Mouse (Mus musculus): ENCODE measurements at regions not wholly inside any gene's neighbourhood (a gene's known extent, or its start where the extent isn't known, plus 50 kb on each side); places are given as distances from the start of the nearest gene placed in this dataset.

DNA sequence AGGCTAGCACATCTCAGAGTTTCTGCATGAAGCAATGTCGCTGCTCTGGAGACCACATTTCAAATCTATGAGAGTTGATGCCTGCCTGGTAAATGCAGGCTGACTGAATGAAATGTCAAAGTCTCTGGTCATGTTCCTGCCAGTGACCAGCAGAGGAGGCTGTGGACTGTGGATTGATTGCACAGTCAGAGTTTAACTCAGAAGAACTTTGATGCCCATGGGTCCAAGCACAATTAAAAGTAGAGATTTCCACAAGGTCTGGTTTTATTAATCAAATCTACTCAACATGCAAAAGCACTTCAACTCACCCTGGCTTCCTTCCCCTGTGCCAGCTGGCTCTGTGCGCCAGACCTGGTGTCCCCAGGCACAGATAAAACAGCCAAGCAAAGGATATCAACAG is 81.3 kb downstream of the Hsd17b3 start:
- no peak for DNase-seq (ENCODE audit: extremely low spot score, low read depth, low spot score)

- no peak for DNase-seq (ENCODE audit: extremely low spot score, low read depth, low spot score)
Measured at GRCm38 (mm10) chr13:64002945-64003459, 86.0 kb downstream of the Hsd17b3 start.

- DNase-seq (ENCODE audit: extremely low spot score, low read depth, low spot score) = no peak
Measured at GRCm38 (mm10) chr13:64000303-64000702, 88.7 kb downstream of the Hsd17b3 start.

GRCm38 (mm10) chr13:63998647-63999046 is 90.4 kb downstream of the Hsd17b3 start:
- no peak for DNase-seq (ENCODE audit: extremely low spot score, low read depth, low spot score)

DNA sequence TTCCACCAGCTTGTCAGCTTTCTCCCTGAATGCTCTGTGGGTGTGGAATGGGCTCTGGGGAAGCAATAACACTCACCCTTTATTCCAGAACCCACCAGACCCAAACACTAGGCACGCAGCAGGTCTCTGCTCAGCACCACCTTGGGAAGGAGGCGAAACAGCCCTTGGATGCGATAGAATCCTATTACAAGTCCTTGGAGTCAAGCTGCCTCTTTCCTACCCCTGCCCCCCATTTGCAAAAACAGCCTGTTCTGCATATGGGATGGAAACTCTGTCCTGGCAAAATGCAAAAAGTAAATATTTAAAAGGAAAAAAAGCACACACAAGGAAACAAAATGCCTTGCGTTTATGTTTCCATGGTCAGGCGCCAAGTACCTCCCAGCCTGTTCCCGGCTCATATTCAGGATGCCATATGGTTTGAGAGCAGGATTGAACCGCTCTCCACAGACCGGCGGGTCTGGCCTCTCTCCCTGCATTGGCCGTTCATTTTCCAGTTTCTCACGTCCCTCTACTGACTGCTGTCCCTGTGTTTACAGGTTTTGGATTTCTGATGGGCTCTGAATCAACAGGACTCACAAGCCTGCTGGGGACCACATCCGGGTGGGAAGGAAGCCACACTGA is 95.1 kb downstream of the Hsd17b3 start:
- DNase-seq (ENCODE audit: extremely low spot score, low read depth, low spot score) = no peak

DNA sequence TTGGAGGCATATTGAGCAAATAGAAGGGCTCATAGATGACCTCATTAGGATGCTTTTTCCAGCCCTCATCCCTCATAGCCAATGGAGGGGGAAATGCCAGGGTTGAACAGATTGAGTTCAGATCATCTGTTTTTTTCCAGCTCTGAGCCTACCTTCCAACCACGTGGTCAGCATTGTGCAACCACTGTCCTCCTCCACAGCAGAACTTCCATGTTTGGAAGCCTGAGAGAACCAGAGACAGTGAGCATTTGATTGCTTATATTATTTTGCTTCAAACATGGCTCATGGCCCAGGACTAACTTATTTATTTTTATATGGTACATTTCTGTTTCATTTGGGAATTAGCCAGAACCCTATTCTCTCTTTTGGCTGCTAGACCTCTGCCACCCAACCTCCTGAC is 96.0 kb downstream of the Hsd17b3 start:
- DNase-seq (ENCODE audit: extremely low spot score, low read depth, low spot score) = no peak

DNA sequence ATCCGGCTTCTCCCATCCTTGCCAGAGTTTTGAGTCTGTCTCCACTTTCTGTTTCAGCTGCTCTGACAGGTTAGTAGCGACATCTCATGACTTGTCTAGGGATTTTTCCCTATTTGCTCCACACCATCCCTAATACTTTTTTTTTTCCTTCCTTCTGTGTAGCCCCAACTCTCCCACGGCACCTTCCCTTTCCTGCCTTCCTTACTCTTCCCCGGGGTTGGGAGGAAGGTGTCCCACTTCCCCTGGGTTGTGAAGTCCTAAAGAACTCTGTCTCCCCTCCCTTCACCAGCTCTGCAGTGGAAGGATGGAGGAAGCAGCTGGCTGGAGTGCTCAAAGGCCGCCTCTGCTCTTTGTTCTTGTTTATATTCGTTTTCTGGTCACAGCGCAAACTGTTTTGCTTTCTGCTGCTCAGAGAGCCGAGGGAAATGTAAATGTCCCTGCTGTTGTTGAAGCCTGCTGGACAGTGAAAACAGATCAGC is 98.5 kb downstream of the Hsd17b3 start:
- DNase-seq (ENCODE audit: extremely low spot score, low read depth, low spot score) = no peak

DNA sequence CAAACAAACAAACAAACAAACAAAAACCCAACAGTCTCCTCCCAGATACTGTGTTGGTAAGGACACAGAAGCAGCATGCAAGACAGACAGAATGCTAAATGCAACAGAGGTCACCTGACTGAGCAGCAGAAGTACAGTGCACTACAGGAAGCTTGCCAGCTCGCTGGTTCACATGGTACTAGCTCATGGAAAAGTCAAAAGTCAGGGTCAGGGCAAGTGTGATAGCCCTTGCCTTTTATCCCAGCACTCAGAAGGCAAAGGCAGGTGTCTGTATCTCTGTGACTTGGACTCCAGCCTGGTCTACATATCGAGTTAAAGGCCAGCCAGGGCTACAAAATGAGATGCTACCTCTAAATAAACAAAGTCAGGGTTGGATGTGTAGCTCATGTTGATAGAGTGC is 99.3 kb downstream of the Hsd17b3 start:
- no peak for DNase-seq (ENCODE audit: extremely low spot score, low read depth, low spot score)

DNA sequence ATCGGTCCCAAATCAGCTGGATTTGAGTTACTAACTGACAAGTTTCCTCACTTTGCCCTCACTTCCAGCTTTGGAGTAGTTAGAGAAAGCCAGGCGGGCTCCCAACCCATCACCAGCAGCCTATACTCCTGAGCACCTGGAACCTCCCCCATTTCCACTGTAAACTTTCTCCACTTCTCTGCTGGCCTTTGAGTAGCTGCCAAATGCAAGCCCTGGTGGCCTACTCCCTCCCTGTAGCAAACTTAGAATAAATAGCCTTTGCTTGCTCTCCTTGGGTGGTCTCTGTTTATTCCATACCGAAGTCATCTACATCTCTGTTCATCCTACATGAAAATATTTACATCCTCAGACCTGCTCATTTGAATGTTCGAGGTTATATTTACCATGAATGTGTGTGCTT is 100.8 kb downstream of the Hsd17b3 start:
- no peak for DNase-seq (ENCODE audit: extremely low spot score, low read depth, low spot score)

- no peak for DNase-seq (ENCODE audit: extremely low spot score, low read depth, low spot score)
Measured at GRCm38 (mm10) chr13:63986681-63987080, 102.3 kb downstream of the Hsd17b3 start.

DNA sequence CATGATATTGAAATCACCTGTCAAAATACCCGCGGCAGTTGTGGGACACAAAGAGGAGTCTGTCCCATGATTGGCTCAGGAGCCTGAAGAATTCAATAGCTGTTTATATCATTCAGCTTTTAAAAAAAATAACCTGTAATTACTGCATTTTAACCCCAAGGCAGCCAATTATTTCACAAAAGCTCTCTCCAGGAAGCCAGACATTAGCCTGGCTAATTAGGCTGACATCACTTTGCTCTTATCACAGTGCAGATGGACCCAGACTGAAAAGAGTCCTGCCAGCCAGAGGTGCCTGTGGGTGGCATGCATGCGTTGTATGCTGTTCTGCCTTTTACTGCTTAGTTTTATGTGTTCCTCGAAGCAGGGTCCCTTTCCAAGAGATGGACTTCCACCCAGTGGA is 103.4 kb downstream of the Hsd17b3 start:
- DNase-seq (ENCODE audit: extremely low spot score, low read depth, low spot score) = no peak

DNA sequence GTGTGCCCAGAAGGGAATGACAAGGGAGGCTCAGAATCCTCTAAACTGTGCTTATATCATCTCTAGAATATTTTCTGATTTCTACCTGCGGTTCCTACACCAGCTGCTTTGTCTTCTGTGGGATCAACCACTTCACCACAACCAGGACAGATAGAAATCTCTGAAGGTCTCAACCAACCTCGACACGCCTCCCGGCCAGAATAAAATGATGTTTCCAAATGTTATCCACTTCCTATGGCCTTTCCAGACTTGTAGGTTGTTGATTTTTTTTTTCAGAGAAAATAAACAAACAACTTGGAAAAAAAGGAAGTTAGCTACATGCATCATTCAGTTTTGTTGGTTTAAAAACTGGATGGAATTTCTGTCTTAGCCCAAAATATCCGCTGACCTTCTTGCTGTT is 103.9 kb downstream of the Hsd17b3 start:
- no peak for DNase-seq (ENCODE audit: extremely low spot score, low read depth, low spot score)

- DNase-seq (ENCODE audit: extremely low spot score, low read depth, low spot score) = no peak
Measured at GRCm38 (mm10) chr13:63980012-63980691, 108.9 kb downstream of the Hsd17b3 start.

- no peak for DNase-seq (ENCODE audit: extremely low spot score, low read depth, low spot score)
Measured at GRCm38 (mm10) chr13:63979581-63979980, 109.4 kb downstream of the Hsd17b3 start.

DNA sequence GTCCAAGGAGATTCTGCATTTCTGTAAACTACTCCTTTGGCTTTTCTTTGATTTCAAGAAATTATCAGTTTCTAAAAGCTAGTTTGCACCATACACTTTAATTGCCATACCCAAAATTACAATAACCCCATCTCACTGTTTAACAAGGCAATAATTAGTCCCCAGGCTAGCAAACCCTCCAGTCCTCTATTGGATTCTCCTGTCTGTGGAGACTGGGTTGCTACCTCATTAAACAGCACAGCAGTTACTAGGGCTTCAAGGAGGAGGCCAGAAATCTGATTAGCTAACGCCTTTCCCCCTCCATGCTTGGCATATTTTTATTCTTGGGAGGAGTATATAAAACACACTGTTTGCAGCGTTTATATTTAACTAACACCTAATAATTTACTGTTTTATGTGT is 119.1 kb downstream of the Hsd17b3 start:
- DNase-seq (ENCODE audit: extremely low spot score, low read depth, low spot score) = no peak

- DNase-seq (ENCODE audit: extremely low spot score, low read depth, low spot score) = no peak
Measured at GRCm38 (mm10) chr13:63968623-63969022, 120.4 kb downstream of the Hsd17b3 start.

DNA sequence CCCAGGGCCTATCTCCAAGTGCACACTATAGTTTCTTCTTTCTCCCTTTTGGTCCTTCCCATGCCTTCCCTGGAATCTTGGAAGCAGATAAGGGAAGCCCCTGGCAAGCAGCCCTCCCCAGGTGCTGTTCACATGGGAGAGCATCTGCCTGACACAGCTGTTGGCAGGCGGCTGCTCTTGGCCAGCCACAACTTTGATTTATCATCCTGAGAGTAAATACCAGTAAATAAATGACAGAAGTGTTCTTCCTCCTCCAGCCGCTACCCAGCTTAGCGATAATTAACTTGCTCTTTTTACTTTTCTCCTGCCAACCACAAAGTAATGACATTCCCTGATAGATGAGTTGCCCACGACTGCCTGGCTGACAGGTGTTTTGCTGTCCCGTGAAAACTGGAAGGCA is 131.9 kb downstream of the Hsd17b3 start:
- no peak for DNase-seq (ENCODE audit: extremely low spot score, low read depth, low spot score)

DNA sequence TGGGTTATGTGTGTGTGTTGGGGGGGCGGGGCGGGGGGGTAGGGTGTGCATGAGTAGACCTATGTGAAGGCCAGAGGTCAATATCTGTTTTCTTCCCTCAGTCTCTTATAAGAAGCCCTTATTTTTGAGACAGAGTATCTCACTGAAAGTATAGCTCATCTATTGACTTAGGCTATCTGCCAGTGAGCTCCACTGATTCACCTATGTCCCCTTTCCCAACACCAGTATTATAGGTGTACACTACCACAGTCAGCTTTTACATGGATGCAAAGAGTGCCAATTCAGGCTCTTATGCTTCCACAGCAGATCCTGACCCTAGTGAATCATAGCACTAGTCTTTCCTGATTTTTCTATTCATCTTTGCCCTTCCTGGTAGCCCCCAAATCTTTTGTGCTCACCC is 134.7 kb downstream of the Hsd17b3 start:
- no peak for DNase-seq (ENCODE audit: extremely low spot score, low read depth, low spot score)

DNA sequence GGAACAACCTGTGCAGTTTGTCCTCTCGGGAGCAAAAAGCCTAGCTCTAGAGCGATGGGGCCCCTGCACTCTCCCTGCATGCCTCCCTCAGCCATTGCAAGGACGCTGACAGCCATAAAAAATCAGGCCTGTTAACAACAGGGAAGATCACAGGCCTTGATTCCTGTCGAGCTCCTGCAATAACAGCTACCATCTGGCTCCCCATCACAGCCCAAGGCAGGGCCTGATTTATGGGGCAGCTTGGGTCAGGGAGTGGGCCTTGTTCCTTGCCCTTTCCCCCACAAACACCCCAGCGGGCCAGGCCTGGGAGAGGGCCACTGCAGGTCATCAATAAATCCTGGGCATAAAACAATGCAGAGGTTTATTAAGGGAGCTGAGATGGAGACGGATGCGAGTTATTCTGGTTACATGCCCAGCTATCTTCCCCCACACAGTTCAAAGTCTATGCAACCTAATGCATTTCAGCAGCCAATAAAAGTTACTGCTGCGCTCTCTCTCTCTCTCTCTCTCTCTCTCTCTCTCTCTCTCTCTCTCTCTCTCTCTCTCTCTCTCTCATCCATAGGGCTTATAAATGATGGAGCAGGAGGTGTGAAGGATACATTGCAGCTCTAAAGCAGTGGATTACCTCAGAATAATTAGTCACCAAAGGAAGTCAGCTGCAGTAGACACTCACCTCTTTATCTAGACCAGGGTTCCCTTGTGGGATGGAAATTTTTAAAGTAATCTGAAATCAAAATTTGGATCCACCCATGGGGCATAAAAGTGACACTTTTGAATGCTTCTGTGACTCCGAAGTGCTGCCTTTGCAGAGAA is 136.9 kb downstream of the Hsd17b3 start:
- peak; percentile 86 for DNase-seq (ENCODE audit: extremely low spot score, low read depth, low spot score)

- no peak for DNase-seq (ENCODE audit: extremely low spot score, low read depth, low spot score)
Measured at GRCm38 (mm10) chr13:63951136-63951535, 136.1 kb downstream of the Ercc6l2 start.
